Mouse (Mus musculus): ENCODE measurements around the gene Cacng6.

Cacng6 gene

GRCm38 (mm10) chr7:3472774-3473173, 48.8 kb downstream of the Cacng6 start:
- DNase-seq = no peak

DNA sequence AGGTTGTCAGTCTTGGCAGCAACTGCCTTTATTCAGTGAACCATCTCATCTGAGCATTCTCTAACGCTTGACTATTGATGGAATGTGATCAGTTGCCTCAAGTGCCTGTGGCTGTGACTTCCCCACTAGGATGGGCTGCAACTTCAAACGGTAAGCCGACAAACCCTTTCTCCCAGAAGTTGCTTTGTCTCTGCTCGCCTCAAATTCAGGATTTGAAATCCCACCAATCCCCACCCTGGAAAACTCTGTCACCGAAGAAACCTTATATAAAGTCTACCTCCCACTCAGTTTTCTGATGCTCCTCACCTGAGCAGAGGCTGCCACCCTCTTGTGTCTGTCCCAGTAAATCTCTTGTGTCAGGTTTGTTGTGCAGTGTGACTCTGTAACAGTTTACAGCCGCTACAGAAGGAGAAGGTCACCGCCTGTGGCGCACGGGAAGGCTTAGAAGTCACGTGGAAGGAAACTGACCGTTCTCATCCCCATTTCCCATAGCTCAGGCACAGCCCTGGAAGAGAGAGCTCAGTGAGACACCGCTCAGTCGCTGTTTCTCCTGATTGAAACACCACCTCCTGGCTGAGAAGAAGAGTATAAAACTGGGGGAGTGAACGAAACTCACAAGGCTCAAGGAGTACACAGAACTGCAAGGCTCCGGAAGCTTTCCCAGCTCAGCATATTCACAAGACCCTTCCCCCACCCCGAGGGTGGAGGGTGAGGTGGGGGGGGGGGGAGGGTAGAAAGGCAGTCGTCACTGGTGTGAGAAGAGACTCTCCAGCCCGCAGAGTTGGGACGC, 50.5 kb downstream of the Cacng6 start:
- no peak for DNase-seq

DNA sequence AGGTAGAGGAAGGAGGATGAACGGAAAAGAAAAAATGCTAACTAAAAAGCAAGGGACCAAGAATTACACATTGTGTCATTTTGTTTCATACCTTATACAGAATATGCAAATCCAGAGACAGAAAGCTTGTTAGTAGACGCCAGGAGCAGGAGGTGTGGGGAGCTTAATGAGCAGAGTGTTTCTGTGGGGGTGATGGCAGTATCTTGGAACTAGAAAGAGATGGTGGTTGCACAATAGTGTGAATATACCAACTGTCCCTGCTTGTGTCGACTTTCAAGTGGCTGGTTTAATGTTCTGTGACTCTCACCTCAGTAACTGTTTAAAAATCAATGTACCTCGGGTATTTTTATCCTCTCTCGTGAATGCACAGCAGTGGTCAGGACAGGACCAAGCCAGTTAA, 52.7 kb downstream of the Cacng6 start:
- no peak for DNase-seq

DNA sequence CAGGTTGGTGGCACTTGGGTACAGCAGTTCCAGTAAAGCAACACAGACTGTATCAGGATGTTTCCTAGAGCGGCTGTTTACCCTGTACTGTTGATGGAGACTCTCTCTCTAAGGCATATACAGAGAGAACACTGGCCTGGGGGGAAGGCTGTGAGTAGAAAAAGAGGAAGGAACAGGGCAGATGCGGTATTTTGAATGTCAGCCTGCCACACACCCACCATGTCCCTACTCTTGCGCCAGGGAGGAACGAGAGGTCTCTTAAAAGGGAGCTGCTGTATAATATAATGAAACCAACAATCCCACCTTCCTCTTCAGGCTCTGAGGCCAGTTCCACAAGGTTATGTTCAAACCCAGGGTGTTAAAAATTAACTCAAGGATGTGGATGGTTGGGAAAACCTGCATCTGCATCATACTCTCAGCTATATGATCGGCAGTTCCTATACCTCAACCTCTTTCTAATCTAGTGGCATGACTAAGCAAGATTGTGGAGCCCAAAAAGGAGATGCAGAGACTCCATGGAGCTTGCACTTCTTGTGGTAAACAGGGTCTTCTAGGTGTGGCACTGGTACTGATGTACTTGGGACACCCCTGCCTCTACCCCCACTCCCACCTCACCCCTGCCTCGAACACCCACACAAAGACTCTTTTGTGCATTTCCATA, 58.1 kb downstream of the Cacng6 start:
- no peak for DNase-seq

All from spleen, adult 18-20 months (tissue).